Mouse (Mus musculus) cerebellum, adult 2 months (tissue): ENCODE measurements around the gene Tlr12.

Source experiments
- CTCF ChIP-seq: fragments of 200-500 bp; IDR thresholded peaks from 2 replicates; pipeline ENCODE4 v1.5.1; 2011; ENCODE audit warnings: low read depth, mild to moderate bottlenecking, control low read depth, low read length, moderate library complexity, borderline replicate concordance; ENCODE audit not compliant: insufficient read depth
- POLR2A ChIP-seq: fragments of 200-500 bp; IDR thresholded peaks from 2 replicates; pipeline ENCODE4 v1.6.1; 2011; ENCODE audit warnings: low read length, control low read depth, borderline replicate concordance; ENCODE audit not compliant: insufficient read depth

DNA sequence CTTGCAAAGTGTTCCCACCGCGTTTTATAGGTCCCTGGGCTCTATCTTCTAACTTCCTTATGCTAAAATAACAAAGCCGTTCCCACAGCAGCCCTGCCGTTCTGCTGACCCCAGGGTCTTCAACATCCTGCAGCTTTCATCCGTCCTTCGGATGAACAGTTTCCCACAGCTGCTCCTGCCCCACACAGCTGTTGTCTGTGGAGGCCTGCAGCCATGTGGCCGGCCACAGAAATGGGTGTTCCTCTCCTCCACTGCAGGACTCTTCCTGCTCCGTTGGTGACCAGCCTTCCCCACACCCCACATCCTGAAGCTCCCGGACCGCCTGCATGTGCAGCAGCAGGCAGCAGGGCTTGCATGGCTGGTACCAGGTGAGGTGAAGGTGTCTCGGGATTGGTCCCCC is 18.8 kb upstream of the Tlr12 start:
- TF ChIP-seq POLR2A (no peak), CTCF (no peak)
